In genomic region chr4:58934746-58935476, GRCm38 (mm10) we compare ENCODE assay signal across 8 mouse cellular contexts. TPM values are rescaled to one million over a fixed set of nuclear protein-coding genes. Genes with fewer than 3 reads are reported as not detected.
DNase-seq lines count a peak whose midpoint lies in the region; ATAC-seq and TF ChIP-seq lines count a peak whose summit lies in the region.

No protein-coding gene starts in this region.

- peak; percentile 99 for ATAC-seq in frontal cortex, adult (ENCODE audit: low TSS enrichment)
- ATAC-seq in heart, embryonic 11.5 days (replicated peaks; ENCODE audit: insufficient number of reproducible peaks, low FRiP score, low TSS enrichment) = no peak
- ATAC-seq in kidney, postnatal 0 days (replicated peaks; ENCODE audit: low FRiP score, low read depth) = peak; percentile 86
- ATAC-seq in stomach, embryonic 15.5 days (ENCODE audit: insufficient read depth, low FRiP score, low read depth) = peak; percentile 68; the same call in 1 of the 2 replicates

- H3K9ac ChIP-seq in heart, embryonic 11.5 days (ENCODE audit: low read depth, low read length) = no peak overlapping the region
- H3K9ac ChIP-seq in kidney, postnatal 0 days (ENCODE audit: low read depth, low read length) = no peak overlapping the region
- H3K9ac ChIP-seq in stomach, embryonic 15.5 days = no peak overlapping the region

- H3K36me3 ChIP-seq in heart, embryonic 11.5 days (ENCODE audit: control insufficient read depth, insufficient read depth, low read length) = no peaks in the 10 kb centered on the region
- no peaks in the 10 kb centered on the region for H3K36me3 ChIP-seq in kidney, postnatal 0 days (ENCODE audit: insufficient read depth, low read length)
- H3K36me3 ChIP-seq in stomach, embryonic 15.5 days = no peaks in the 10 kb centered on the region

- H3K27ac ChIP-seq in heart, embryonic 11.5 days (ENCODE audit: low read depth, low read length) = no peak overlapping the region
- H3K27ac ChIP-seq in kidney, postnatal 0 days = no peak overlapping the region
- no peak overlapping the region for H3K27ac ChIP-seq in stomach, embryonic 15.5 days

- no peak for DNase-seq in frontal cortex, postnatal 25 days (ENCODE audit: low spot score in 2 of 2)
- DNase-seq in MN1 (ENCODE audit: low spot score) = peak; percentile 9
- peak; percentile 62 to 73 for DNase-seq in cerebellum, postnatal 25 days
- peak; percentile 82 for DNase-seq in kidney, postnatal 0 days (ENCODE audit: low spot score)
- peak; percentile 75 for DNase-seq in lung, postnatal 10 days

- H3K27me3 ChIP-seq in heart, embryonic 11.5 days (ENCODE audit: control insufficient read depth, insufficient read depth, low read length) = no peaks in the 10 kb centered on the region
- no peaks in the 10 kb centered on the region for H3K27me3 ChIP-seq in kidney, postnatal 0 days (ENCODE audit: insufficient read depth, low read length)
- no peaks in the 10 kb centered on the region for H3K27me3 ChIP-seq in stomach, embryonic 15.5 days (replicated peaks)

- no peaks in the 10 kb centered on the region for H3K9me3 ChIP-seq in heart, embryonic 11.5 days (replicated peaks; ENCODE audit: control insufficient read depth, low read length)
- no peaks in the 10 kb centered on the region for H3K9me3 ChIP-seq in kidney, postnatal 0 days (replicated peaks; ENCODE audit: low read length)
- no peaks in the 10 kb centered on the region for H3K9me3 ChIP-seq in stomach, embryonic 15.5 days

- peak overlapping the region; percentile 20; the same call in 1 of the 2 replicates for H3K4me2 ChIP-seq in heart, embryonic 11.5 days
- no peak overlapping the region for H3K4me2 ChIP-seq in kidney, postnatal 0 days (ENCODE audit: low read length)
- H3K4me2 ChIP-seq in stomach, embryonic 15.5 days = 0 out of 2 replicates have a peak overlapping the region, but pooled peaks have one; percentile 2

- H3K4me1 ChIP-seq in heart, embryonic 11.5 days (ENCODE audit: control insufficient read depth, insufficient read depth, low read length) = peaks cover 5% of the 10 kb centered on the region; the same call in 1 of the 2 replicates
- no peaks in the 10 kb centered on the region for H3K4me1 ChIP-seq in kidney, postnatal 0 days (replicated peaks; ENCODE audit: insufficient read depth, low read length)
- no peaks in the 10 kb centered on the region for H3K4me1 ChIP-seq in stomach, embryonic 15.5 days

- 29% methylated on average over 15 of the region's 15 CpGs for WGBS in heart, embryonic 11.5 days (ENCODE audit: insufficient replicate concordance)
- 32% methylated on average over 15 of the region's 15 CpGs for WGBS in kidney, postnatal 0 days
- 30% methylated on average over 15 of the region's 15 CpGs for WGBS in stomach, embryonic 15.5 days

- TF ChIP-seq CTCF in kidney, postnatal 0 days (IDR thresholded peaks at IDR 0.05; ENCODE audit: low read depth) = peak; percentile 55

- H3K4me3 ChIP-seq in heart, embryonic 11.5 days (ENCODE audit: low read depth, low read length) = no peak overlapping the region
- H3K4me3 ChIP-seq in kidney, postnatal 0 days (replicated peaks; ENCODE audit: low read depth, low read length) = no peak overlapping the region
- no peak overlapping the region for H3K4me3 ChIP-seq in stomach, embryonic 15.5 days (replicated peaks)

RNA-seq across cellular contexts. Expression of gene Zkscan16, which starts 8.5 kb away (rescaled TPM):
- 0.20 and 0.49 TPM in 2 replicates for polyA plus RNA-seq in heart, embryonic 11.5 days (2014; fragmentation: Nextera tagmentation; extraction: Ambion mirVana)
- 0.40 and 0.54 TPM in 2 replicates for polyA plus RNA-seq in kidney, postnatal 0 days (2015; fragmentation: Nextera tagmentation; extraction: Ambion mirVana)
- 0.49 and 0.62 TPM in 2 replicates for polyA plus RNA-seq in stomach, embryonic 15.5 days (2015; fragmentation: Nextera tagmentation; extraction: Ambion mirVana)

RNA-seq across cellular contexts. Expression of gene Ecpas, which starts 22.4 kb away (rescaled TPM):
- polyA plus RNA-seq in heart, embryonic 11.5 days (2014; fragmentation: Nextera tagmentation; extraction: Ambion mirVana) = 28.4 and 33.3 TPM in 2 replicates
- 25.5 and 26.5 TPM in 2 replicates for polyA plus RNA-seq in kidney, postnatal 0 days (2015; fragmentation: Nextera tagmentation; extraction: Ambion mirVana)
- 29.1 and 31.8 TPM in 2 replicates for polyA plus RNA-seq in stomach, embryonic 15.5 days (2015; fragmentation: Nextera tagmentation; extraction: Ambion mirVana)

RNA-seq across cellular contexts. Expression of gene Ptgr1, which starts 52.0 kb away (rescaled TPM):
- polyA plus RNA-seq in heart, embryonic 11.5 days (2014; fragmentation: Nextera tagmentation; extraction: Ambion mirVana) = 11.3 and 12.6 TPM in 2 replicates
- 18.9 and 20.6 TPM in 2 replicates for polyA plus RNA-seq in kidney, postnatal 0 days (2015; fragmentation: Nextera tagmentation; extraction: Ambion mirVana)
- 64.5 and 66.3 TPM in 2 replicates for polyA plus RNA-seq in stomach, embryonic 15.5 days (2015; fragmentation: Nextera tagmentation; extraction: Ambion mirVana)

RNA-seq across cellular contexts. Expression of gene Dnajc25, which starts 60.0 kb away (rescaled TPM):
- 5.9 and 10.6 TPM in 2 replicates for polyA plus RNA-seq in heart, embryonic 11.5 days (2014; fragmentation: Nextera tagmentation; extraction: Ambion mirVana)
- 14.0 and 14.1 TPM in 2 replicates for polyA plus RNA-seq in kidney, postnatal 0 days (2015; fragmentation: Nextera tagmentation; extraction: Ambion mirVana)
- 11.4 and 13.0 TPM in 2 replicates for polyA plus RNA-seq in stomach, embryonic 15.5 days (2015; fragmentation: Nextera tagmentation; extraction: Ambion mirVana)

Comparison
In these comparisons a context has a peak if more than half of its experiments do, and no peak if none do; other contexts are left out.
1. DNase-seq: peak in MN1 (single experiment), cerebellum, postnatal 25 days (2 of 2), kidney, postnatal 0 days (single experiment) and lung, postnatal 10 days (single experiment); none in frontal cortex, postnatal 25 days (0 of 2).